Mouse (Mus musculus) layer of hippocampus, postnatal 36 days (tissue): ENCODE results near the gene Grasp. TPM values are rescaled to one million over a fixed set of nuclear protein-coding genes. Genes with fewer than 3 reads are reported as not detected.

Experiments used
- DNase-seq, 2 experiments: peaks; one replicate each; pipeline ENCODE4 v3.0.0; 2022
- total RNA-seq, 2 experiments: library from RNA; stranded (reverse); gene quantifications; 2 replicates each; pipeline ENCODE4 v1.2.3; 2021

The Grasp gene
- total RNA-seq, 2 experiments from 2014 or later = 68.7 to 70.3 TPM

DNA sequence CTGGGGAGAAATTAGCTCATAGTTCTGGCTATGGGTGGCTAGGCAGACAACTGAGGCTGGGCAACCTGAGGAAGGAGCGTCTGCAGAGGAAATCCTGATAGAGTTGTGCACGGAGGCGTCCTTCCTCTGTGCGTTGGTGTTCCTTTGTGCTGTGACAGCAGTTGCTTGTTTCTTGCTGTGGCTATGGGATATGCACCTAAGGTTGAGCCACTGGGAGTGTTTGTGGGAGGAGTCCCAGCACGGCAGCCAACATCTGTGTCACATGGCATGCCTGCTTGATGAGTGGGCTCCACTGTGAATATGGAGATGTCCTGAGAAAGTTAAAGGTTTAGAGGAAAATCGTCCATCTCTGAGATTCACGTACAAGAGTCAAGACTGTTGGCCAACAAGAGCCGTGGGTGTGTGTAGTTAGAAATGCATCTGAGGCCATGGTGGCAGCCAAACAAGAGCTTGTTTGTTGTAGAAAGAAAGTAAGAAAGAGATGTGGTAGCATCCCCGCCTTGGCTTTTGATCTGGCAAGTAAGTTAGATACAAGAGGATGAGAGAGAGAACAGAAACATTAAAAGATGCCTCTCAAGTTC is 26.3 kb downstream of the Grasp start:
- no peak for DNase-seq

GRCm38 (mm10) chr15:101251930-101252329 is 27.9 kb downstream of the Grasp start:
- DNase-seq = no peak

GRCm38 (mm10) chr15:101252614-101253013 is 28.6 kb downstream of the Grasp start:
- no peak for DNase-seq

DNA sequence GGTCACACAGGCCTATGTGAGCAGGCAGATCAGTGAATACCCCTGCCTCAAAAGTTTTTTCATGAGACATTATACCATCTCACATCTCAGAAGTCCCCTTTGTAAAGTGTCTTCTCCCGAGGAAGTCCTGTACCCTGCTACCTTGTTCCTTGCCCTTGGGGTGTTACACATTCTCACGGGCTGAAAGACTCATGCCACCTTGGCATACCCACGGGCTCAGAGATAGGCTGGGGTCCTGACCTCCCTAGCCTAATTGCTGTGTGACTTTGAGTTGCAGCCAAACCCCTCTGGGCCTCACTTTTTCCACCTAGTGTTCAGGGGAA is 29.5 kb downstream of the Grasp start:
- no peak for DNase-seq

DNA sequence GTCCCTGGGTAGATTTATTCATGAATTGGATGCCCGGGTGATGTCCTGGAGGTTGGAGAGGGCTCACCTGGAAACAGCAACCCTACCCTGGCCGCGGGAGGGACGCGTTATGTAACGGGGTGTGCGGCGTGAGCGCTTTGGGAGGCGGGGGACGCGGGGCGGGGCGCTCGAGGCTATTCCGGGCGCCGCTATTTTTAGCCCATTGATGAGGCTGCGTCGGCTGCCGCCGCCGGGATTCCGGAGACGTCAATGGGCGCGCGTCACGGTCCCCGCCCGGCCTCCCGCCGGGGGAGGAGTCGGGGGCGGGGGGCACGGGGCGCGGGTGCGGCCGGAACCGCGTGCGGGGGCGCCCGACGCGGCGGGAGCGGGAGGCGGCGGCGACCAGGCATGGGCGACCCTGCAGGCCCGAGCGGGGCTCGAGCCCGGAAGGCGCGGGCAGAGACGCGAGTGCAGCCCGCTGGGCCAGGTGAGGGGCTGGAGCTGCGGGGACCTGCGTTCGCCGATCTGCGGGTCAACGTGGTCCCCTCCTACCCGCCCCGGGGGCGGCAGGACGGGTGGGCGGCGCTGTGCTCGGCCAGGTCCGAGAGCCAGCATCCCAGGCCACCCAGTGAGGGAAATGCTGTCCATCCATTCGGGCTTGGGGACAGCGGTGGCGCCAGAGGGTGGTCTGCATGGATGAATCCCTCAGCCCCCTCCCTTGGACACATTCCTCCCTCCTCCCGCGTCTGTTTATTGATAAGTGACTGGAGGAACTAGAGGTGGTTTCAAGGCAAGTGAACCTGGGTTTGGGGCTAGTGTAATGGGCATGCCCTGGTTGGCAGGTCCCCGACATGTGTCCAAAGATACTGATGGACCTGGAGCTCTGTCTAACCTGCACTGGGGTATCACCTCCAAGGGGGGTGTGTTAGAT is 30.2 kb downstream of the Grasp start, which contains the start of gene Nr4a1:
Nr4a1 (plus strand) TSS at position 384 of the 910 bp plus-strand sequence.
- peak; percentile 75 to 78 for DNase-seq

DNA sequence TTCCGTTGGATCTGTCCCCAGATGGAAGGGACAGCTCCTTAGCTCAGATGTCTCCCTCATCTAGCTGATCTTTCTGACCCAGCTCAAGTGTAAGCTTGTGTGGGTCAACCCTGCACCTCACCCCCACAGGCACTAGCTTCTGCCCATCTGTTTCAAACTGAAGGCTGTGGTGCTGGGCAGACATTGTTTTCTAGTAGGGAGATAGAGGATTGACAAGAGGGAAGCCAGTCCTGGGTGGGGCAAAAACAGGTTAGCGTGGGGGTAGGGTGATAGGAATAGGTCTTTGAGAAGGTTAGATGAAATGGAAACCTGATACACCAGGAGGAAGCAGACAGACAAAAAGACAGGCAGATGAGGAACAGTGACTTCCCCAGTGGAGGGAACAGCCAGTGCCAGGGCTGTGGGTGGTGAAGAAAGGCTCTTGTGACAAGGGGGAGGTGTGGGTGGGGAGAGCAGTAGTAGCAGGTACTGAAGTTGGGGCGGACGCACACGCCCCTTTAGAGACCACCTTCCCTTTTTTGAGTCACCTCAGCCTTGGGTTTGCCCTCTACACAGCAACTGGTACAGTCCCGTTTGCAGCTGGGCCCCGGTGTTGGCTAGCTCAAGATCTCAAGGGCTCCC is 32.0 kb downstream of the Grasp start:
- DNase-seq = no peak

GRCm38 (mm10) chr15:101256463-101257206 is 32.6 kb downstream of the Grasp start:
- DNase-seq = no peak

DNA sequence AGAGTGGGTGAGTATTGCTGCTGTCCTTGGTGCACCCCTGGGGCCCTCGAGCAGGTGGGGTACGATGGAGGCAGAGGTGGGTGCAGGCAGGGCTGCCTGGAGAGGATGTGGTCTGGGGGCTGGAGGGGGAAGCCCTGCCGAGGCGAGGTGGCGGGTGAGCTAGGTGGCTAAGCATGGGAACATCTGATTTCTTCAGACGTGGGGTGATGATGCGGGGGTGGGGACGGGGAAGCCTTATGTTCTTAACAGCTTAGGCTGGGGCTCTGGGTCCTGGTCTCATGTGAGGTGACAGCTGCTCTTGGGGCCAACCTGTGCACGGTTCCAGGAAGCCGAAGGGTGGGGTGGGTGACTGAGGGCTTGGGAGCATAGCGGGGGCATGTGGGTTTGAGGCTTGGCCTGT is 34.4 kb downstream of the Grasp start:
- no peak for DNase-seq

- DNase-seq = no peak
Measured at GRCm38 (mm10) chr15:101259922-101260321, 35.9 kb downstream of the Grasp start.

- no peak for DNase-seq
Measured at GRCm38 (mm10) chr15:101260387-101260786, 36.4 kb downstream of the Grasp start.

- no peak for DNase-seq
Measured at GRCm38 (mm10) chr15:101260874-101261622, 37.1 kb downstream of the Grasp start.

GRCm38 (mm10) chr15:101262502-101262901 is 38.5 kb downstream of the Grasp start:
- no peak for DNase-seq

GRCm38 (mm10) chr15:101266132-101266963 is 42.4 kb downstream of the Grasp start:
- DNase-seq = peak; percentile 84 to 90

DNA sequence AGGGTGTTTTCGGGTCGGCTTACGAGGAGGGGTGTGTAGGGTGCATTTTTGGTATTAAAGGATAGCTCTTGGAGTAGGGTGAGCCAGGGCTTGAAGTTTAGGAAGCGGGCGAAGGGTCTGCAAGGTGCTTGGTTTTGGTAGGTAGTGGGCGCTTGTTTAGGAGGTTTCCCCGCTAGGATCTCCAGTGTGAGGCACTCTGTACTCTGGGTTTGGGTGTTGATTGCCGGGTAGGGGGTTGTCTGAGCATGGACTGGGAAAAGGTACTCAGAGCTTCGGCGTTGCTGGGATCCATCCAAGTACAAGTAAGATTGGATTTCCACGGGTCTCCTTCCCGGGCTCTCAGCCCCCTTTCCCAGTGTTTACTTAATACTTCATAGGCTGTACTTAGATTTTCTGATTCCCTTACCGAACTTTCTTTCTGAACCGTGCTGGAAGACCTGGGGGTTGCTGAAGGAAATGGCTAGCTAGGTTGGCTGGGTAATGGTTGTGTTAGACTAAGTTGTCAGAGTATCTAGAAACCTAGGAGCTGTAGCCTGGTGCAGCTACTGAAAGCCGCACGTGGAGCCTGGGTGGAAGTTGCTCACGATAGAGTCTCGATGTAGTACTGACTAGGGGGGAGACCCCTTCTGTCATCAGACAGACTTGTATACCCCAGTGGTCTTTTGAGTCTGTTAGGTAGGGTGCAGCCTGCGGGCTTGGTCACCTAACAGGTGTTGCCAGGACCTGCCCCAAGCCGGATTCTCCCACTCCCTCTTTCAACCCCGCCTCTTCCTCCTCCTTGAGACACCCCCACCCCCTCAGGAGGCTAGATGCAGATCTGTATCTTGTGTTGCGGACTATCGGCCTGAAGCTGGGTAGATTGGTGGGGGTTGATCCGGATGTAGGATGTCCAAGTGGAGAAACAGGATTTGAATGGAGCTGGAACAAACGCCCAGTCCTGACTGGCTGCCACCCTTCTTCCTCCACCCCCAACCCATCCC is 43.4 kb downstream of the Grasp start:
- no peak for DNase-seq

- no peak for DNase-seq
Measured at GRCm38 (mm10) chr15:101270101-101270820, 46.3 kb downstream of the Grasp start.

DNA sequence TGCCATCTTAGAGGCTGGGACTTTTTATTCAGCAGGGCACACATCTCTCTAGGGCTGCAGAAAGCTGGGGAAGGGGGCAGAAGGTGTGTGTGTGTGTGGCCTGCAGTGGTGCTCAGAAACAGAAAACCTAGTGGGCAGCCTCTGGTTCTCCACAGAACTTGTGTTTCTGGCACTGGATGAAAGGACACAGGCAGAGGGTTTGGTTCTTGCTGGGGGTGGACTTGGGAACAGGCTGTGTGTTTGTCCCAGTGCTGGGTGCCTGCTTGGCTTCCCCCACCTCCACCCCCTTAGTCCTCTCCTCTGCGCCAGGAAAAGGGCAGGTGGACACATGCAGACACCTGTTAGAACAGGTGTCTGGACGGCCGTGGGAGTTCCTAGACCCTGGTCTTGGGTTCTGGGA is 47.1 kb downstream of the Grasp start:
- DNase-seq = no peak

DNA sequence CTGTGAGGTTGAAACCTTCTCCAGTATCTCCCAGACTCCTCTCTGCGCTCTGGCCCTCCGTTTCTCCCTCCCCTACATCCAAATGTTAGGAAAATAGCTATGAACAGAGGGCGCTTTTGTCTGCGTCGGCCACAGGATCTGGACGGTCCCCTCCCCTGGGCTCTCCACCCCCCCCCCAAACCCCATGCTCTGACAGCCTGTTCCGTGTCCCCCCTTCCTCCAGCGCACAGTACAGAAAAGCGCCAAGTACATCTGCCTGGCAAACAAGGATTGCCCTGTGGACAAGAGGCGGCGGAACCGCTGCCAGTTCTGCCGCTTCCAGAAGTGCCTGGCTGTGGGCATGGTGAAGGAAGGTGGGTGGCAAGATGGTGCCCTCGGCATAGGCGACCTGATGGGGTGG is 47.5 kb downstream of the Grasp start:
- no peak for DNase-seq

GRCm38 (mm10) chr15:101274380-101274779 is 50.4 kb downstream of the Grasp start:
- no peak for DNase-seq

DNA sequence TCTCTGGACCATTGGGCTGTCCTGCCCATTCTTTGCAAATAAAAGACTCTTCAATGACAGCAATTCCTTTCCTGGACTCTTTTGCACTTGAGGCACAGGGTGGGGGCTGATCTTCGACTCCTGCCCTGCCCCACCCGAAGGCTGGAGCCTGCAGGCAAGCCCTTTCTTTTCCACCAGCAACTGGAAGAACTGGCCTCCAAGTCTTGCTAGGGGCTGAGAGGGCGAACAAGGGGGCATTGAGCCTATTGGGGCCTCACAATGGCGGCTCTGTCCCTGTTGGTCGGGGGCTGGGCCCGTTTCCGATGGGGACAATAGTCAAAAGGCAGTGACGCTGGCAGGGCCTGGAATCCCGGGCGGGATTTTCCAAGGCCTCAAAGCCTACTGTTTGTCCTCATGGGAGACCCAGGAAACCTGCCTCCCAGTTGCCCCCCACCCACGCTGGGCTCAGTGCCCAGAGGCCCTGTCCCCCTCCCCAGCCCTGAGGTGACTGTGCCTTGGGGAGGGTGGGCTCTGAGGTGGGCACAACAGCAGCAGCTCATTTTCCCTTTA is 53.4 kb downstream of the Grasp start:
- DNase-seq = peak; percentile 54 to 70
